ENCODE assay signal across 1 mouse cellular context in genomic region chr5:129724268-129724667, GRCm38 (mm10).
A peak's percentile ranks its signal among the peaks of the same experiment; 100 is the strongest.
TF ChIP-seq lines count a peak whose summit lies in the region.

No protein-coding gene starts in this region.

TF ChIP-seq in MEL, 35 proteins besides CTCF, POLR2A, EP300 and RAD21 (continued from another document):
- no peak for TF ChIP-seq MYB (IDR thresholded peaks at IDR 0.05; ENCODE audit: low read depth, low read length)
- peak; percentile 88 for TF ChIP-seq MYC (IDR thresholded peaks at IDR 0.05; ENCODE audit: low read depth, low read length)
- TF ChIP-seq ZKSCAN1 (IDR thresholded peaks at IDR 0.05; ENCODE audit: low read depth, low read length) = no peak
- peak; percentile 42; the same call in 1 of the 2 replicates for TF ChIP-seq POLR2AphosphoS2 (IDR thresholded peaks at IDR 0.05; ENCODE audit: low read length)
- peak; percentile 70 for TF ChIP-seq SIN3A (IDR thresholded peaks at IDR 0.05; ENCODE audit: low read length)
- no peak for TF ChIP-seq UBTF (IDR thresholded peaks at IDR 0.05; ENCODE audit: borderline replicate concordance, insufficient read depth, low read depth, low read length)
- TF ChIP-seq POLR2AphosphoS5 (IDR thresholded peaks at IDR 0.05; ENCODE audit: borderline replicate concordance, low read depth, low read length) = no peak
- no peak for TF ChIP-seq SMC3 (IDR thresholded peaks at IDR 0.05; ENCODE audit: low read depth, low read length)
- peak; percentile 90 for TF ChIP-seq GATA1 (IDR thresholded peaks at IDR 0.05; ENCODE audit: low read depth, low read length)
- no peak for TF ChIP-seq JUND (IDR thresholded peaks at IDR 0.05; ENCODE audit: low read depth, low read length)
- peak; percentile 88 for TF ChIP-seq MXI1 (IDR thresholded peaks at IDR 0.05; ENCODE audit: low read depth, low read length)
- TF ChIP-seq ETS1 (IDR thresholded peaks at IDR 0.05; ENCODE audit: low read depth, low read length) = peak; percentile 90
- TF ChIP-seq NELFE (IDR thresholded peaks at IDR 0.05; ENCODE audit: low read depth, low read length) = peak; percentile 73
- no peak for TF ChIP-seq MAFK (IDR thresholded peaks at IDR 0.05; ENCODE audit: borderline replicate concordance, low read depth, low read length)
- TF ChIP-seq E2F4 (IDR thresholded peaks at IDR 0.05; ENCODE audit: borderline replicate concordance, low read depth, low read length) = no peak
- no peak for TF ChIP-seq GABPA (IDR thresholded peaks at IDR 0.05; ENCODE audit: low read depth, low read length)
- 0 out of 2 replicates have a peak, but pooled peaks have one; percentile 5 for TF ChIP-seq TBP (IDR thresholded peaks at IDR 0.05; ENCODE audit: low read depth, low read length)
- TF ChIP-seq BHLHE40 (IDR thresholded peaks at IDR 0.05; ENCODE audit: borderline replicate concordance, low read depth, low read length) = no peak
- TF ChIP-seq CHD2 (IDR thresholded peaks at IDR 0.05; ENCODE audit: low read length) = no peak
- peak; percentile 89 for TF ChIP-seq TCF12 (IDR thresholded peaks at IDR 0.05; ENCODE audit: low read depth, low read length)
- no peak for TF ChIP-seq USF2 (IDR thresholded peaks at IDR 0.05; ENCODE audit: borderline replicate concordance in 1 of 2, insufficient read depth in 1 of 2, low read depth in 1 of 2, low read length in 2 of 2)
- TF ChIP-seq MAX (IDR thresholded peaks at IDR 0.05; ENCODE audit: low read length) = peak; percentile 78
- TF ChIP-seq HCFC1 (IDR thresholded peaks at IDR 0.05; ENCODE audit: low read depth, low read length) = peak; percentile 44; the same call in 1 of the 2 replicates
- no peak for TF ChIP-seq USF1 (IDR thresholded peaks at IDR 0.05; ENCODE audit: low read depth, low read length)
- no peak for TF ChIP-seq CHD1 (IDR thresholded peaks at IDR 0.05; ENCODE audit: low read depth, low read length)
- peak; percentile 58; the same call in 1 of the 2 replicates for TF ChIP-seq ELF1 (IDR thresholded peaks at IDR 0.05; ENCODE audit: low read depth, low read length)
- TF ChIP-seq RCOR1 (IDR thresholded peaks at IDR 0.05; ENCODE audit: low read depth, low read length) = peak; percentile 83; the same call in 1 of the 2 replicates
- TF ChIP-seq ZNF384 (IDR thresholded peaks at IDR 0.05; ENCODE audit: low read depth, low read length) = no peak
- no peak for TF ChIP-seq ZC3H11A (IDR thresholded peaks at IDR 0.05; ENCODE audit: low read depth, low read length)
- TF ChIP-seq TAL1 (IDR thresholded peaks at IDR 0.05; ENCODE audit: low read length) = peak; percentile 84
- peak; percentile 65; the same call in 1 of the 2 replicates for TF ChIP-seq ZMIZ1 (IDR thresholded peaks at IDR 0.05; ENCODE audit: low read depth, low read length)
- TF ChIP-seq MEF2A (IDR thresholded peaks at IDR 0.05; ENCODE audit: extremely low read depth, insufficient replicate concordance, low read depth, low read length, poor library complexity, severe bottlenecking) = no peak
- TF ChIP-seq NRF1 (IDR thresholded peaks at IDR 0.05; ENCODE audit: insufficient read depth, low read depth, low read length, poor library complexity, severe bottlenecking) = no peak
